Mouse (Mus musculus) hindbrain, embryonic 16.5 days (tissue): ENCODE measurements around the gene Arl16. TPM values are rescaled to one million over a fixed set of nuclear protein-coding genes. Genes with fewer than 3 reads are reported as not detected.

Experiments used
- ATAC-seq: fragments of 200-750 bp; cut with Nextera tagmentation; 2 replicates; pipeline ENCODE4 v1.8.0; 2017; ENCODE audit warnings: moderate TSS enrichment, moderate library complexity
- H3K27ac ChIP-seq: fragments of 300-500 bp; sonication (generic); 2 replicates; pipeline ENCODE4 v1.5.1; 2014; ENCODE audit warnings: low read depth, mild to moderate bottlenecking, control low read depth, low read length, moderate library complexity
- H3K27me3 ChIP-seq: fragments of 300-500 bp; sonication (generic); replicated peaks from 2 replicates; pipeline ENCODE4 v1.6.1; 2014; ENCODE audit warnings: low read length; ENCODE audit not compliant: control insufficient read depth, insufficient read depth
- H3K36me3 ChIP-seq: fragments of 300-500 bp; sonication (generic); 2 replicates; pipeline ENCODE4 v1.6.1; 2014; ENCODE audit warnings: mild to moderate bottlenecking, low read length, moderate library complexity, mixed read lengths; ENCODE audit not compliant: control insufficient read depth, insufficient read depth
- H3K4me1 ChIP-seq: fragments of 300-500 bp; sonication (generic); 2 replicates; pipeline ENCODE4 v1.6.1; 2014; ENCODE audit warnings: low read depth, low read length; ENCODE audit not compliant: control insufficient read depth, insufficient read depth
- H3K4me2 ChIP-seq: fragments of 300-500 bp; sonication (generic); 2 replicates; pipeline ENCODE4 v1.6.1; 2014; ENCODE audit warnings: mild to moderate bottlenecking, low read length, control low read depth, moderate library complexity
- H3K4me3 ChIP-seq: fragments of 300-500 bp; sonication (generic); 2 replicates; pipeline ENCODE4 v1.5.1; 2014; ENCODE audit warnings: mild to moderate bottlenecking, low read length, control low read depth, moderate library complexity
- H3K9ac ChIP-seq: fragments of 300-500 bp; sonication (generic); 2 replicates; pipeline ENCODE4 v1.6.1; 2014; ENCODE audit warnings: low read depth, mild to moderate bottlenecking, control low read depth, low read length, moderate library complexity
- H3K9me3 ChIP-seq: fragments of 300-500 bp; sonication (generic); 2 replicates; pipeline ENCODE4 v1.6.1; 2014; ENCODE audit warnings: mild to moderate bottlenecking, low read length, moderate library complexity; ENCODE audit not compliant: control insufficient read depth
- WGBS: fragments of 180-500 bp; shearing (Covaris S2); extraction: QIAGEN DNeasy Blood & Tissue Kit; methylation state at CpG from one replicate; pipeline ENCODE4 v1.1.7; 2014; 5-methylcytosine and 5-hydroxymethylcytosine counted together
- polyA plus RNA-seq: library from polyadenylated mRNA; unstranded; fragments of >200 nt; fragmentation: Nextera tagmentation; extraction: Ambion mirVana; gene quantifications from 2 replicates; pipeline ENCODE4 v1.2.1, GENCODE M21; 2015

The Arl16 gene
- polyA plus RNA-seq, 1 experiment from 2014 or later: 68.1 TPM

DNA sequence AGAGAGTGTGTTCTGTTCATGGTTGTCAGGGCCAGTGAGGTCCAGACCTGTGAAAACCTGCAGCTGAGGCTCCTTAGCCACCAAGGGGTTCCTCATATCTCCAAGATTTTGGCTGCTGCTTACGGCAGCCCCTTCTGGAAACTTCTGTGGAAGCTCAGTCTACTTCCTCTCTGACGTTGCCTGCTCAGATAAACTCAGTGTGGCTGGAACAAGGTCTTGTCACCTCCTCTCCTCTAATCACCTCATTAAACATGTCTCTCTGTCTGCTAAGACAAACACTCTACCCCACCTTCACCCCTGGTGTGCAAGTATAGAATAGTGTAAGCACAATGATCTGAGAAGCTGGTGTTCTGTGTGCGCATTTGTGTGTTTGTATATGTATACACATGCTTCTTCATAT is 21.9 kb downstream of the Arl16 start:
- no peak for ATAC-seq
- H3K9me3 ChIP-seq: no peaks in the 10 kb centered on the region
- no peaks in the 10 kb centered on the region for H3K27me3 ChIP-seq
- no peak overlapping the region for H3K27ac ChIP-seq
- no peak overlapping the region for H3K4me2 ChIP-seq
- WGBS: 79% methylated on average over 3 of the region's 3 CpGs
- no peaks in the 10 kb centered on the region for H3K36me3 ChIP-seq
- no peaks in the 10 kb centered on the region for H3K4me1 ChIP-seq
- no peak overlapping the region for H3K9ac ChIP-seq
- H3K4me3 ChIP-seq: no peak overlapping the region

DNA sequence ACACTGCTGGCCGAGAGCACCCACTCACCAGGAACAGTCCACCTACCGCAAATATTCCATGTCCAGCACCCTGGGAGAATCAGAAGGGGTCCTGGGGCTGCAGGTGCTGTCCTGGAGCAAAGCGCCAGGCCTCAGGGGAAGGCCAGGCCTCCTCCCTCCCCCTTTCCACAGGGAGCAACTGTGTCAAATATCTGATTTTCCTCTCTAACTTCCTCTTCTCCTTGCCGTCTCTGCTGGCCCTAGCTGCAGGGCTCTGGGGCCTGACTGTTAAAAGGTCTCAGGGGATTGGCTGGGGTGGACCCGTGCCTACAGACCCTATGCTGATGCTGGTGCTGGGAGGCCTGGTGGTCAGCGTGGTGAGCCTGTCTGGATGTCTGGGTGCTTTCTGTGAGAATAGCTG is 23.3 kb downstream of the Arl16 start:
- H3K4me3 ChIP-seq: no peak overlapping the region
- H3K9ac ChIP-seq: no peak overlapping the region
- no peak overlapping the region for H3K27ac ChIP-seq
- no peaks in the 10 kb centered on the region for H3K9me3 ChIP-seq
- H3K27me3 ChIP-seq: no peaks in the 10 kb centered on the region
- H3K4me1 ChIP-seq: no peaks in the 10 kb centered on the region
- 70% methylated on average over 6 of the region's 6 CpGs for WGBS
- no peak overlapping the region for H3K4me2 ChIP-seq
- no peaks in the 10 kb centered on the region for H3K36me3 ChIP-seq
- no peak for ATAC-seq

- 91% methylated on average over 3 of the region's 3 CpGs for WGBS
- H3K4me1 ChIP-seq: no peaks in the 10 kb centered on the region
- no peak overlapping the region for H3K9ac ChIP-seq
- no peaks in the 10 kb centered on the region for H3K9me3 ChIP-seq
- H3K4me2 ChIP-seq: no peak overlapping the region
- no peak for ATAC-seq
- no peaks in the 10 kb centered on the region for H3K36me3 ChIP-seq
- no peaks in the 10 kb centered on the region for H3K27me3 ChIP-seq
- no peak overlapping the region for H3K4me3 ChIP-seq
- H3K27ac ChIP-seq: no peak overlapping the region
Observed at GRCm38 (mm10) chr11:120442765-120443280, 24.6 kb downstream of the Arl16 start.

GRCm38 (mm10) chr11:120442344-120442743 is 25.1 kb downstream of the Arl16 start, which contains the start of gene Tspan10:
Gene Tspan10, plus strand, starts transcription at chr11:120442644.
- 86% methylated on average over 3 of the region's 3 CpGs for WGBS
- H3K9me3 ChIP-seq: no peaks in the 10 kb centered on the region
- no peak within 1 kb of the TSS for H3K27ac ChIP-seq
- no peak within 1 kb of the TSS for H3K4me2 ChIP-seq
- no peak within 1 kb of the TSS for H3K9ac ChIP-seq
- ATAC-seq: no peak
- no peaks in the 10 kb centered on the region for H3K27me3 ChIP-seq
- H3K4me3 ChIP-seq: no peak within 1 kb of the TSS
- H3K36me3 ChIP-seq: no peaks in the 10 kb centered on the region
- no peaks in the 10 kb centered on the region for H3K4me1 ChIP-seq

- peaks cover under 1% of the 10 kb centered on the region; the same call in 1 of the 2 replicates for H3K36me3 ChIP-seq
- peak overlapping the region; percentile 85; the same call in 1 of the 2 replicates for H3K27ac ChIP-seq
- peaks cover 12% of the 10 kb centered on the region for H3K4me1 ChIP-seq
- H3K27me3 ChIP-seq: no peaks in the 10 kb centered on the region
- peak overlapping the region; percentile 97 for H3K9ac ChIP-seq
- WGBS: 30% methylated on average over 12 of the region's 12 CpGs
- H3K4me3 ChIP-seq: peak overlapping the region; percentile 94
- H3K9me3 ChIP-seq: no peaks in the 10 kb centered on the region
- ATAC-seq: no peak
- peak overlapping the region; percentile 92 for H3K4me2 ChIP-seq
Observed at GRCm38 (mm10) chr11:120437857-120438385, 29.5 kb downstream of the Arl16 start.

- no peaks in the 10 kb centered on the region for H3K27me3 ChIP-seq
- H3K4me3 ChIP-seq: peak within 1 kb of the TSS; percentile 94
- peak within 1 kb of the TSS; percentile 92 for H3K4me2 ChIP-seq
- H3K4me1 ChIP-seq: peaks cover 12% of the 10 kb centered on the region
- H3K9me3 ChIP-seq: no peaks in the 10 kb centered on the region
- H3K27ac ChIP-seq: peak within 1 kb of the TSS; percentile 85
- H3K9ac ChIP-seq: peak within 1 kb of the TSS; percentile 97
- H3K36me3 ChIP-seq: peaks cover 7% of the 10 kb centered on the region; the same call in 1 of the 2 replicates
- ATAC-seq: peak; percentile 90
- WGBS: under 1% methylated on average over 58 of the region's 77 CpGs
Observed at GRCm38 (mm10) chr11:120437152-120437856, 30.1 kb downstream of the Arl16 start, which contains the start of gene Nploc4. Gene Nploc4, minus strand, starts transcription at chr11:120437708.

DNA sequence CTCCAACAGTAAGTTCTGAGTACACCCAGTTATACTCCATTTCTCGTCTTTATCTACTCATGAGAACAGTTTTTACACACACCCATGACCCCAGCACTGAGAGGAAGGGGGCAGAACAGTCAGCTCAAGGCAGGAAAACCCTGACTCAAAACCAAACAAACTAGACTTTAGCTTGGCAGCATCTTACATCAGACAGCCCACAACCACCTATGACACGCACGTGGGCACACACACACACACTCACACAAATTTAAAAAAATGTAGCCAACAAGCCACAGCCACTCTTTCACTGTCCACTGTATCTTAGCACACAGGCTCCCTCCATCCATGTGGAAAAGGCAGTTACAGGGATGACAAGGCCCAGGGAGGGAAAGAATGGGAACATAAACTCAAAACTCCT is 40.7 kb downstream of the Arl16 start:
- 96% methylated on average over 3 of the region's 3 CpGs for WGBS
- Histone ChIP-seq H3K27ac (no peak overlapping the region), H3K4me1 (no peaks in the 10 kb centered on the region), H3K36me3 (peaks cover 23% of the 10 kb centered on the region), H3K9me3 (no peaks in the 10 kb centered on the region), H3K4me3 (no peak overlapping the region), H3K4me2 (no peak overlapping the region), H3K9ac (no peak overlapping the region), H3K27me3 (no peaks in the 10 kb centered on the region)
- no peak for ATAC-seq

DNA sequence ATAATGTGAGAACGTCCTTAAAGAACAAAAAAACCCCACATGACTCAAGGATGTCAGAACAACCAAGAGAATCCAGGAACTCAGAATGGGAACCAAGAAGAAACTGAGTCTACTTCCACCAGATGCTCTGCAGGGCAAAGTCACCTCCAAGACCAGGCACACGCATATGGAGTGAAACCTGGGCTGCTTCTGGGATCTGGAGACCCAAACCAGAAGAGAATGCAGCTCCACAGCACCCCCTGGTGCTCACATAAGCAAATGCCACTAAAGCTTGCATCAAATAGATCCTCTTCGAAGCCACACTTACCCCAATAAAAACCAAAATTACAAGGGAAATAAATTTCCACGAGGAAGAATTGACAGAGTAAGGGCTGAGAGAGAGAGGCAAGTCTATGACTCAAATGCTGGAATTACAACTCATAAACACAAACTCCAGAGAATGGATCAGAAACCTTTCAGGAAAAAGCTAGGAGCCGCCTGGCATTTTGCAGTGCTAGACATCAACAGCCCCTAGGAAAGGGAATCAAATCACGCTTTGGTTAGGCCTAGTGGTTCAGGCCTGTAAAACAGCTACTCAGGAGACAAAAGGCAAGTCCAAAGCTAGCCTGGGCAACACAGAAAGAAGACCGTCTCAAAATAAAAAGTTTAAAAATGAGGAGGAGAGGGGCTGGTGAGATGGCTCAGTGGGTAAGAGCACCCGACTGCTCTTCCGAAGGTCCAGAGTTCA is 43.7 kb downstream of the Arl16 start:
- peaks cover 27% of the 10 kb centered on the region for H3K36me3 ChIP-seq
- H3K27ac ChIP-seq: no peak overlapping the region
- WGBS: 72% methylated on average over 9 of the region's 9 CpGs
- H3K4me1 ChIP-seq: no peaks in the 10 kb centered on the region
- no peak overlapping the region for H3K4me2 ChIP-seq
- no peak overlapping the region for H3K4me3 ChIP-seq
- ATAC-seq: no peak
- H3K9me3 ChIP-seq: no peaks in the 10 kb centered on the region
- no peaks in the 10 kb centered on the region for H3K27me3 ChIP-seq
- no peak overlapping the region for H3K9ac ChIP-seq
